Comparison of ENCODE assay signal across 18 mouse cellular contexts in genomic region chr11:120931479-120931878, GRCm38 (mm10). TPM values are rescaled to one million over a fixed set of nuclear protein-coding genes. Genes with fewer than 3 reads are reported as not detected.
DNase-seq lines count a peak whose midpoint lies in the region; ATAC-seq lines count a peak whose summit lies in the region.
"Had no signal": no experiment of that assay in that cellular context is flagged by ENCODE, and none has a peak within 500 bp of the region (broad histone marks: within the 10 kb centered on the region; RNA-seq: fewer than 3 reads in every experiment).

No protein-coding gene starts in this region.

- no peak for ATAC-seq in kidney, embryonic 15.5 days (replicated peaks; ENCODE audit: low FRiP score)
- ATAC-seq in midbrain, embryonic 13.5 days, result no peak
- ATAC-seq: activated CD4-positive, CD25-positive, alpha-beta regulatory T cell, adult 4 months; hindbrain, postnatal 0 days; Patski had no signal

- H3K4me2 ChIP-seq in kidney, embryonic 15.5 days, result peak overlapping the region; percentile 81; the same call in 1 of the 2 replicates
- no peak overlapping the region for H3K4me2 ChIP-seq in midbrain, embryonic 13.5 days (replicated peaks)

- H3K27ac ChIP-seq in kidney, embryonic 15.5 days, result no peak overlapping the region
- no peak overlapping the region for H3K27ac ChIP-seq in midbrain, embryonic 10.5 days (replicated peaks)
- H3K27ac ChIP-seq in midbrain, embryonic 13.5 days, result no peak overlapping the region
- H3K27ac ChIP-seq: hindbrain, postnatal 0 days had no signal

- 83% methylated on average over 4 of the region's 4 CpGs for WGBS in kidney, embryonic 15.5 days
- 95% methylated on average over 4 of the region's 4 CpGs for WGBS in midbrain, embryonic 10.5 days
- 94% methylated on average over 4 of the region's 4 CpGs for WGBS in midbrain, embryonic 13.5 days

- H3K27me3 ChIP-seq in kidney, embryonic 15.5 days, result no peaks in the 10 kb centered on the region
- no peaks in the 10 kb centered on the region for H3K27me3 ChIP-seq in midbrain, embryonic 10.5 days (ENCODE audit: low read depth, poor library complexity, severe bottlenecking)
- no peaks in the 10 kb centered on the region for H3K27me3 ChIP-seq in midbrain, embryonic 13.5 days
- H3K27me3 ChIP-seq: Patski had no signal

- H3K9me3 ChIP-seq in kidney, embryonic 15.5 days (replicated peaks), result no peaks in the 10 kb centered on the region
- H3K9me3 ChIP-seq in midbrain, embryonic 10.5 days (replicated peaks), result peaks cover 4% of the 10 kb centered on the region; the same call in 1 of the 2 replicates
- no peaks in the 10 kb centered on the region for H3K9me3 ChIP-seq in midbrain, embryonic 13.5 days

- H3K9ac ChIP-seq in kidney, embryonic 15.5 days, result no peak overlapping the region
- H3K9ac ChIP-seq in midbrain, embryonic 13.5 days (replicated peaks), result no peak overlapping the region

- intact Hi-C loops in gastrocnemius, postnatal 36 days (cut with DNase I), result no loop called here

- H3K4me1 ChIP-seq in kidney, embryonic 15.5 days, result peaks cover 16% of the 10 kb centered on the region; the same call in 1 of the 2 replicates
- peaks cover 24% of the 10 kb centered on the region for H3K4me1 ChIP-seq in midbrain, embryonic 10.5 days
- H3K4me1 ChIP-seq in midbrain, embryonic 13.5 days (replicated peaks), result peaks cover 16% of the 10 kb centered on the region

- DNase-seq in gastrocnemius, adult 8-10 months (ENCODE audit: low spot score in 2 of 2), result peak; percentile 49 to 60
- DNase-seq in gastrocnemius, postnatal 36 days, result no peak
- no peak for DNase-seq in kidney, postnatal 36 days
- no peak for DNase-seq in midbrain, embryonic 10.5 days (ENCODE audit: low spot score)
- no peak for DNase-seq in thymus, postnatal 36 days
- DNase-seq: adrenal gland, postnatal 14 days; cerebellum, adult 11-12 months; cerebellum, postnatal 25 days; heart, adult 18-20 months; kidney, adult 2 months; kidney, postnatal 25 days; lung, postnatal 36 days; spleen, adult 18-20 months had no signal

- H3K36me3 ChIP-seq in kidney, embryonic 15.5 days, result peaks cover 1% of the 10 kb centered on the region
- H3K36me3 ChIP-seq in midbrain, embryonic 10.5 days, result peaks cover 7% of the 10 kb centered on the region
- H3K36me3 ChIP-seq in midbrain, embryonic 13.5 days, result no peaks in the 10 kb centered on the region; the same call in 1 of the 2 replicates

- no peak overlapping the region for H3K4me3 ChIP-seq in kidney, embryonic 15.5 days (replicated peaks)
- H3K4me3 ChIP-seq in midbrain, embryonic 10.5 days, result peak overlapping the region; percentile 72; the same call in 1 of the 2 replicates
- H3K4me3 ChIP-seq in midbrain, embryonic 13.5 days (replicated peaks), result no peak overlapping the region

RNA-seq across cellular contexts. Expression of gene Ccdc57, which starts 1.2 kb away (rescaled TPM):
- total RNA-seq in gastrocnemius, adult 8-10 months (2022), result 1 to 10 TPM; 2.3 to 5.4 (median 3.6) TPM
- 1 to 10 TPM; 4.1 to 4.9 TPM for total RNA-seq in gastrocnemius, postnatal 36 days (2021)
- polyA plus RNA-seq in kidney, embryonic 15.5 days (2015; fragmentation: Nextera tagmentation; extraction: Ambion mirVana), result 8.0 and 8.4 TPM in 2 replicates
- 5.9 and 6.2 TPM in 2 replicates for polyA plus RNA-seq in midbrain, embryonic 10.5 days (2016; fragmentation: Nextera tagmentation; extraction: Ambion mirVana)
- polyA plus RNA-seq in midbrain, embryonic 13.5 days (2015; fragmentation: Nextera tagmentation; extraction: Ambion mirVana), result 5.2 and 6.1 TPM in 2 replicates

RNA-seq across cellular contexts. Expression of gene Slc16a3, which starts 16.8 kb away (rescaled TPM):
- 100 to 1,000 TPM; 268 to 367 (median 304) TPM for total RNA-seq in gastrocnemius, adult 8-10 months (2022)
- total RNA-seq in gastrocnemius, postnatal 36 days (2021), result 100 to 1,000 TPM; 365 to 521 TPM
- polyA plus RNA-seq in kidney, embryonic 15.5 days (2015; fragmentation: Nextera tagmentation; extraction: Ambion mirVana), result 54.0 and 66.0 TPM in 2 replicates
- polyA plus RNA-seq in midbrain, embryonic 10.5 days (2016; fragmentation: Nextera tagmentation; extraction: Ambion mirVana), result 120 and 215 TPM in 2 replicates
- 10.1 and 14.0 TPM in 2 replicates for polyA plus RNA-seq in midbrain, embryonic 13.5 days (2015; fragmentation: Nextera tagmentation; extraction: Ambion mirVana)

RNA-seq across cellular contexts. Expression of gene Csnk1d, which starts 59.7 kb away (rescaled TPM):
- 10 to 100 TPM; 50.9 to 64.8 (median 53.1) TPM for total RNA-seq in gastrocnemius, adult 8-10 months (2022)
- total RNA-seq in gastrocnemius, postnatal 36 days (2021), result 10 to 100 TPM; 51.6 to 54.5 TPM
- 129 and 140 TPM in 2 replicates for polyA plus RNA-seq in kidney, embryonic 15.5 days (2015; fragmentation: Nextera tagmentation; extraction: Ambion mirVana)
- 120 and 136 TPM in 2 replicates for polyA plus RNA-seq in midbrain, embryonic 10.5 days (2016; fragmentation: Nextera tagmentation; extraction: Ambion mirVana)
- 152 and 161 TPM in 2 replicates for polyA plus RNA-seq in midbrain, embryonic 13.5 days (2015; fragmentation: Nextera tagmentation; extraction: Ambion mirVana)

Comparison
In these comparisons a context has a peak if more than half of its experiments do, and no peak if none do; other contexts are left out.
1. DNase-seq: peak in gastrocnemius, adult 8-10 months (2 of 2); none in gastrocnemius, postnatal 36 days (0 of 2), kidney, postnatal 36 days (0 of 2), midbrain, embryonic 10.5 days (single experiment) and thymus, postnatal 36 days (0 of 2).